Mouse (Mus musculus): ENCODE results near the gene Lage3. TPM values are rescaled to one million over a fixed set of nuclear protein-coding genes. Genes with fewer than 3 reads are reported as not detected.
"Not testable (repeated sequence)": the region's sequence is repeated elsewhere in the genome, so short reads cannot be mapped to it uniquely, and the experiment has no call there.

Gene Lage3
- polyA plus RNA-seq (2015; fragmentation: Nextera tagmentation; extraction: Ambion mirVana), result 95.8 and 107 TPM in 2 replicates

GRCm38 (mm10) chrX:74353467-74353770 lies at the start of gene Lage3:
TSS of gene Lage3 (minus strand) at chrX:74353618.
- Histone ChIP-seq H3K4me1 (no peaks in the 10 kb centered on the region), H3K4me3 (replicated peaks) (peak within 1 kb of the TSS; percentile 45), H3K9me3 (no peaks in the 10 kb centered on the region), H3K36me3 (no peaks in the 10 kb centered on the region), H3K27ac (peak within 1 kb of the TSS; percentile 26; the same call in 1 of the 2 replicates), H3K9ac (peak within 1 kb of the TSS; percentile 25; the same call in 1 of the 2 replicates), H3K27me3 (replicated peaks) (no peaks in the 10 kb centered on the region), H3K4me2 (peak within 1 kb of the TSS; percentile 56)
- ATAC-seq (ENCODE audit: insufficient read depth, low FRiP score, low read depth), result peak; percentile 82
- WGBS, result 9% methylated on average over 13 of the region's 22 CpGs

GRCm38 (mm10) chrX:74400136-74400535 lies 46.7 kb upstream of the Lage3 start:
- Histone ChIP-seq H3K4me1 (no peaks in the 10 kb centered on the region), H3K4me3 (replicated peaks) (no peak overlapping the region), H3K4me2 (no peak overlapping the region), H3K9ac (no peak overlapping the region), H3K27me3 (replicated peaks) (no peaks in the 10 kb centered on the region), H3K36me3 (no peaks in the 10 kb centered on the region), H3K9me3 (no peaks in the 10 kb centered on the region), H3K27ac (no peak overlapping the region)
- no peak for ATAC-seq (ENCODE audit: insufficient read depth, low FRiP score, low read depth)
- WGBS, result 67% methylated on average over 3 of the region's 3 CpGs

GRCm38 (mm10) chrX:74392535-74393443 lies 39.4 kb upstream of the Lage3 start, which contains the start of the genes Fam3a and Ikbkg:
TSS of gene Fam3a (minus strand) at chrX:74393272.
TSS of gene Ikbkg (plus strand) at chrX:74393290.
- Histone ChIP-seq H3K4me2 (peak within 1 kb of the TSS; percentile 57), H3K9ac (peak within 1 kb of the TSS; percentile 35), H3K4me1 (no peaks in the 10 kb centered on the region), H3K27me3 (replicated peaks) (no peaks in the 10 kb centered on the region), H3K27ac (peak within 1 kb of the TSS; percentile 90), H3K4me3 (replicated peaks) (peak within 1 kb of the TSS; percentile 51), H3K9me3 (no peaks in the 10 kb centered on the region), H3K36me3 (no peaks in the 10 kb centered on the region)
- WGBS, result 21% methylated on average over 30 of the region's 30 CpGs
- peak; percentile 100 for ATAC-seq (ENCODE audit: insufficient read depth, low FRiP score, low read depth)

- H3K27ac ChIP-seq, result no peak overlapping the region
- H3K4me2 ChIP-seq, result no peak overlapping the region
- no peak overlapping the region for H3K9ac ChIP-seq
- H3K4me1 ChIP-seq, result no peaks in the 10 kb centered on the region
- no peaks in the 10 kb centered on the region for H3K9me3 ChIP-seq
- H3K27me3 ChIP-seq (replicated peaks), result no peaks in the 10 kb centered on the region
- ATAC-seq (ENCODE audit: insufficient read depth, low FRiP score, low read depth), result no peak
- H3K4me3 ChIP-seq (replicated peaks), result no peak overlapping the region
- no peaks in the 10 kb centered on the region; the same call in 1 of the 2 replicates for H3K36me3 ChIP-seq
Observed at GRCm38 (mm10) chrX:74388153-74388552, 34.7 kb upstream of the Lage3 start.

GRCm38 (mm10) chrX:74384451-74384850 lies 31.0 kb upstream of the Lage3 start:
- ATAC-seq (ENCODE audit: insufficient read depth, low FRiP score, low read depth), result no peak; the same call in 1 of the 2 replicates
- WGBS, result 79% methylated on average over 2 of the region's 2 CpGs
- no peak overlapping the region for H3K9ac ChIP-seq

GRCm38 (mm10) chrX:74372888-74373549 lies 19.6 kb upstream of the Lage3 start, which contains the start of the genes Ubl4a and Slc10a3:
TSS of gene Ubl4a (minus strand) at chrX:74373218.
TSS of gene Slc10a3 (minus strand) at chrX:74373349.
- Histone ChIP-seq H3K4me2 (peak within 1 kb of the TSS; percentile 61), H3K9me3 (no peaks in the 10 kb centered on the region), H3K4me1 (no peaks in the 10 kb centered on the region), H3K9ac (0 out of 2 replicates have a peak within 1 kb of the TSS, but pooled peaks have one; percentile 29), H3K27ac (no peak within 1 kb of the TSS), H3K27me3 (replicated peaks) (no peaks in the 10 kb centered on the region), H3K4me3 (replicated peaks) (peak within 1 kb of the TSS; percentile 51), H3K36me3 (no peaks in the 10 kb centered on the region)
- 22% methylated on average over 32 of the region's 32 CpGs for WGBS
- ATAC-seq (ENCODE audit: insufficient read depth, low FRiP score, low read depth), result peak; percentile 89

More at GRCm38 (mm10) chrX:74384451-74384850, 31.0 kb upstream of the Lage3 start:
- no peaks in the 10 kb centered on the region for H3K27me3 ChIP-seq (replicated peaks)
- H3K27ac ChIP-seq, result no peak overlapping the region
- no peak overlapping the region for H3K4me2 ChIP-seq
- H3K9me3 ChIP-seq, result no peaks in the 10 kb centered on the region
- no peaks in the 10 kb centered on the region for H3K4me1 ChIP-seq
- no peak overlapping the region for H3K4me3 ChIP-seq (replicated peaks)
- H3K36me3 ChIP-seq, result no peaks in the 10 kb centered on the region; the same call in 1 of the 2 replicates

GRCm38 (mm10) chrX:74368209-74368909 lies 14.9 kb upstream of the Lage3 start:
- peak overlapping the region; percentile 76 for H3K27ac ChIP-seq
- peak overlapping the region; percentile 58 for H3K4me3 ChIP-seq (replicated peaks)
- peak overlapping the region; percentile 58 for H3K4me2 ChIP-seq
- ATAC-seq (ENCODE audit: insufficient read depth, low FRiP score, low read depth), result peak; percentile 85
- no peaks in the 10 kb centered on the region for H3K4me1 ChIP-seq
- no peaks in the 10 kb centered on the region for H3K27me3 ChIP-seq (replicated peaks)
- 23% methylated on average over 48 of the region's 49 CpGs for WGBS
- H3K36me3 ChIP-seq, result no peaks in the 10 kb centered on the region
- H3K9ac ChIP-seq, result peak overlapping the region; percentile 56
- H3K9me3 ChIP-seq, result no peaks in the 10 kb centered on the region

- Histone ChIP-seq H3K27ac (no peak overlapping the region), H3K4me2 (peak overlapping the region; percentile 58), H3K9me3 (no peaks in the 10 kb centered on the region), H3K4me1 (no peaks in the 10 kb centered on the region), H3K4me3 (replicated peaks) (peak overlapping the region; percentile 58), H3K9ac (peak overlapping the region; percentile 56), H3K27me3 (replicated peaks) (no peaks in the 10 kb centered on the region), H3K36me3 (no peaks in the 10 kb centered on the region)
- no peak for ATAC-seq (ENCODE audit: insufficient read depth, low FRiP score, low read depth)
- 58% methylated on average over 10 of the region's 10 CpGs for WGBS
Observed at GRCm38 (mm10) chrX:74367512-74367911, 14.1 kb upstream of the Lage3 start.

- no peaks in the 10 kb centered on the region for H3K36me3 ChIP-seq
- no peaks in the 10 kb centered on the region for H3K9me3 ChIP-seq
- H3K9ac ChIP-seq, result no peak overlapping the region
- no peak for ATAC-seq (ENCODE audit: insufficient read depth, low FRiP score, low read depth)
- no peaks in the 10 kb centered on the region for H3K27me3 ChIP-seq (replicated peaks)
- H3K4me2 ChIP-seq, result 0 out of 2 replicates have a peak overlapping the region, but pooled peaks have one; percentile 16
- WGBS, result 44% methylated on average over 11 of the region's 11 CpGs
- H3K27ac ChIP-seq, result no peak overlapping the region
- no peak overlapping the region for H3K4me3 ChIP-seq (replicated peaks)
- no peaks in the 10 kb centered on the region for H3K4me1 ChIP-seq
Observed at GRCm38 (mm10) chrX:74359171-74359570, 5.8 kb upstream of the Lage3 start.

- H3K9ac ChIP-seq; H3K27ac ChIP-seq; H3K4me3 ChIP-seq (replicated peaks); ATAC-seq (ENCODE audit: insufficient read depth, low FRiP score, low read depth); H3K9me3 ChIP-seq; H3K4me1 ChIP-seq; H3K4me2 ChIP-seq; H3K27me3 ChIP-seq (replicated peaks); H3K36me3 ChIP-seq: not testable (repeated sequence)
- 89% methylated on average over 3 of the region's 3 CpGs for WGBS
Observed at GRCm38 (mm10) chrX:74357069-74357468, 3.7 kb upstream of the Lage3 start.

- H3K4me3 ChIP-seq (replicated peaks), result peak overlapping the region; percentile 45
- H3K27ac ChIP-seq, result peak overlapping the region; percentile 26; the same call in 1 of the 2 replicates
- no peaks in the 10 kb centered on the region for H3K36me3 ChIP-seq
- H3K27me3 ChIP-seq (replicated peaks), result no peaks in the 10 kb centered on the region
- no peaks in the 10 kb centered on the region for H3K4me1 ChIP-seq
- H3K9me3 ChIP-seq, result no peaks in the 10 kb centered on the region
- no peak; the same call in 1 of the 2 replicates for ATAC-seq (ENCODE audit: insufficient read depth, low FRiP score, low read depth)
- H3K9ac ChIP-seq, result peak overlapping the region; percentile 25; the same call in 1 of the 2 replicates
- H3K4me2 ChIP-seq, result peak overlapping the region; percentile 56
- 26% methylated on average over 13 of the region's 13 CpGs for WGBS
Observed at GRCm38 (mm10) chrX:74352645-74353466, 562 bp downstream of the Lage3 start.
